22 mouse cellular contexts compared by ENCODE assay signal in genomic region chr3:137608918-137609435, GRCm38 (mm10). TPM values are rescaled to one million over a fixed set of nuclear protein-coding genes. Genes with fewer than 3 reads are reported as not detected.
DNase-seq lines count a peak whose midpoint lies in the region; ATAC-seq and TF ChIP-seq lines count a peak whose summit lies in the region.
"Had no signal": no experiment of that assay in that cellular context is flagged by ENCODE, and none has a peak within 500 bp of the region (broad histone marks: within the 10 kb centered on the region; RNA-seq: fewer than 3 reads in every experiment).

No protein-coding gene starts in this region.

- H3K9ac ChIP-seq in liver, postnatal 0 days (replicated peaks), result no peak overlapping the region
- no peak overlapping the region for H3K9ac ChIP-seq in liver, embryonic 12.5 days
- H3K9ac ChIP-seq: embryonic facial prominence, embryonic 12.5 days; hindbrain, embryonic 12.5 days had no signal

- H3K4me3 ChIP-seq in layer of hippocampus, adult 2 months, result no peak overlapping the region
- no peak overlapping the region for H3K4me3 ChIP-seq in liver, postnatal 0 days (ENCODE audit: low read depth, low read length)
- no peak overlapping the region for H3K4me3 ChIP-seq in liver, embryonic 12.5 days
- H3K4me3 ChIP-seq in cortical plate, adult 2 months (ENCODE audit: insufficient read depth, low read length), result no peak overlapping the region
- H3K4me3 ChIP-seq: embryonic facial prominence, embryonic 12.5 days; gastrocnemius, adult 2 months; heart, embryonic 10.5 days; hindbrain, embryonic 12.5 days had no signal

- peaks cover 7% of the 10 kb centered on the region for H3K4me1 ChIP-seq in liver, postnatal 0 days (ENCODE audit: insufficient read depth)
- H3K4me1 ChIP-seq in liver, embryonic 12.5 days, result no peaks in the 10 kb centered on the region
- H3K4me1 ChIP-seq in cortical plate, adult 2 months (ENCODE audit: control insufficient read depth, insufficient read depth, low read length), result peaks cover 4% of the 10 kb centered on the region; the same call in 1 of the 2 replicates
- H3K4me1 ChIP-seq: embryonic facial prominence, embryonic 12.5 days; heart, embryonic 10.5 days; hindbrain, embryonic 12.5 days had no signal

- no peak for TF ChIP-seq EP300 in liver, postnatal 0 days (IDR thresholded peaks at IDR 0.05; ENCODE audit: low read depth)

- no peaks in the 10 kb centered on the region for H3K27me3 ChIP-seq in liver, postnatal 0 days (ENCODE audit: insufficient read depth, low read length)
- no peaks in the 10 kb centered on the region for H3K27me3 ChIP-seq in liver, embryonic 12.5 days (replicated peaks)
- H3K27me3 ChIP-seq: embryonic facial prominence, embryonic 12.5 days; hindbrain, embryonic 12.5 days had no signal

- DNase-seq in layer of hippocampus, adult 2 months (ENCODE audit: low spot score in 2 of 2), result no peak
- no peak for DNase-seq in layer of hippocampus, adult 11-12 months (ENCODE audit: low spot score)
- no peak for DNase-seq in liver, postnatal 0 days
- DNase-seq in adrenal gland, postnatal 36 days, result no peak
- no peak for DNase-seq in gastrocnemius, adult 8-10 months (ENCODE audit: low spot score in 2 of 2)
- DNase-seq: adrenal gland, postnatal 14 days; cerebellum, adult 2 months; cerebellum, postnatal 10 days; gastrocnemius, adult 2 months; gastrocnemius, postnatal 36 days; heart, adult 18-20 months; heart, postnatal 10 days; heart, postnatal 4 days had no signal

- no peak for TF ChIP-seq POLR2A in cortical plate, adult 2 months (IDR thresholded peaks at IDR 0.05; ENCODE audit: extremely low read depth, insufficient read depth, low read length)

- WGBS in liver, postnatal 0 days (ENCODE audit: insufficient replicate concordance), result 65% methylated on average over 1 of the region's 1 CpGs
- WGBS in liver, embryonic 12.5 days (ENCODE audit: insufficient replicate concordance), result 64% methylated on average over 1 of the region's 1 CpGs

- no peaks in the 10 kb centered on the region for H3K9me3 ChIP-seq in liver, postnatal 0 days (ENCODE audit: low read length)
- no peaks in the 10 kb centered on the region for H3K9me3 ChIP-seq in liver, embryonic 12.5 days (replicated peaks)
- H3K9me3 ChIP-seq: embryonic facial prominence, embryonic 12.5 days; G1E; heart, embryonic 10.5 days; hindbrain, embryonic 12.5 days had no signal

- ATAC-seq in liver, postnatal 0 days, result peak; percentile 50; the same call in 1 of the 2 replicates
- no peak for ATAC-seq in liver, embryonic 12.5 days
- ATAC-seq: forebrain, embryonic 16.5 days; hindbrain, embryonic 16.5 days; inflammation-experienced regulatory T-cells, adult 6 months had no signal

- TF ChIP-seq CTCF in layer of hippocampus, adult 2 months (conservative IDR thresholded peaks at IDR 0.05), result no peak
- TF ChIP-seq CTCF in liver, postnatal 0 days (IDR thresholded peaks at IDR 0.05; ENCODE audit: low read depth), result no peak
- no peak for TF ChIP-seq CTCF in cortical plate, adult 2 months (IDR thresholded peaks at IDR 0.05; ENCODE audit: extremely low read depth, insufficient read depth, low read length)

- no peaks in the 10 kb centered on the region for H3K36me3 ChIP-seq in liver, postnatal 0 days (replicated peaks; ENCODE audit: insufficient read depth, low read length)
- H3K36me3 ChIP-seq in liver, embryonic 12.5 days, result no peaks in the 10 kb centered on the region
- H3K36me3 ChIP-seq: embryonic facial prominence, embryonic 12.5 days; G1E; heart, embryonic 10.5 days; hindbrain, embryonic 12.5 days had no signal

- H3K4me2 ChIP-seq in liver, postnatal 0 days (ENCODE audit: low read depth, low read length), result no peak overlapping the region
- no peak overlapping the region for H3K4me2 ChIP-seq in liver, embryonic 12.5 days
- H3K4me2 ChIP-seq: embryonic facial prominence, embryonic 12.5 days; hindbrain, embryonic 12.5 days had no signal

- H3K27ac ChIP-seq in layer of hippocampus, adult 2 months, result peak overlapping the region; percentile 81
- H3K27ac ChIP-seq in liver, postnatal 0 days (ENCODE audit: low read depth), result no peak overlapping the region
- no peak overlapping the region for H3K27ac ChIP-seq in liver, embryonic 12.5 days
- peak overlapping the region; percentile 74; the same call in 1 of the 2 replicates for H3K27ac ChIP-seq in cortical plate, adult 2 months (ENCODE audit: insufficient read depth, low read length)
- H3K27ac ChIP-seq: embryonic facial prominence, embryonic 12.5 days; gastrocnemius, adult 2 months; heart, embryonic 10.5 days; hindbrain, embryonic 12.5 days had no signal

RNA-seq across cellular contexts. Expression of gene Ddit4l, which starts 12.4 kb away (rescaled TPM):
- total RNA-seq in layer of hippocampus, adult 2 months (2021), result 1 to 10 TPM; 8.7 to 8.9 TPM
- 0.95 and 2.5 TPM in 2 replicates for polyA plus RNA-seq in liver, postnatal 0 days (2015; fragmentation: Nextera tagmentation; extraction: Ambion mirVana)
- polyA plus RNA-seq in liver, embryonic 12.5 days (2016; fragmentation: Nextera tagmentation; extraction: Ambion mirVana), result 0.23 and 0.89 TPM in 2 replicates
- polyA plus RNA-seq in cortical plate, adult 2 months (2012; rRNA removed), result 37.7 and 45.3 TPM in 2 replicates
- under 1 TPM; 0.36 to 0.89 TPM for total RNA-seq in adrenal gland, postnatal 36 days (2021)
- 100 to 1,000 TPM; 186 to 452 (median 250) TPM for total RNA-seq in gastrocnemius, adult 8-10 months (2022)
- polyA plus RNA-seq: G1E had no signal

Comparison
In these comparisons a context has a peak if more than half of its experiments do, and no peak if none do; other contexts are left out.
1. H3K27ac ChIP-seq: peak in layer of hippocampus, adult 2 months (single experiment) and cortical plate, adult 2 months (single experiment); none in liver, postnatal 0 days (single experiment) and liver, embryonic 12.5 days (single experiment).
2. RNA of gene Ddit4l, which starts 12.4 kb away (total RNA-seq): 186 to 452 TPM in gastrocnemius, adult 8-10 months; 8.7 to 8.9 TPM in layer of hippocampus, adult 2 months and 0.36 to 0.89 TPM in adrenal gland, postnatal 36 days; every median in the first group is over 10 times any median in the second.